In genomic region chr17:46975183-46975582, GRCm38 (mm10) we compare ENCODE assay signal across 9 mouse cellular contexts. TPM values are rescaled to one million over a fixed set of nuclear protein-coding genes. Genes with fewer than 3 reads are reported as not detected.
A peak's percentile ranks its signal among the peaks of the same experiment; 100 is the strongest.
DNase-seq lines count a peak whose midpoint lies in the region; ATAC-seq and TF ChIP-seq lines count a peak whose summit lies in the region.
"Had no signal": no experiment of that assay in that cellular context is flagged by ENCODE, and none has a peak within 500 bp of the region (broad histone marks: within the 10 kb centered on the region; RNA-seq: fewer than 3 reads in every experiment).

No protein-coding gene starts in this region.

- TF ChIP-seq EP300 in lung, postnatal 0 days (IDR thresholded peaks at IDR 0.05), result no peak

- no peaks in the 10 kb centered on the region for H3K4me1 ChIP-seq in lung, postnatal 0 days (ENCODE audit: insufficient read depth, low read depth, low read length)
- H3K4me1 ChIP-seq: hindbrain, embryonic 15.5 days had no signal

- peaks cover 94% of the 10 kb centered on the region; the same call in 1 of the 2 replicates for H3K36me3 ChIP-seq in lung, postnatal 0 days (ENCODE audit: insufficient read depth, low read length)

- H3K27ac ChIP-seq in lung, postnatal 0 days (ENCODE audit: low read length), result no peak overlapping the region
- H3K27ac ChIP-seq: hindbrain, embryonic 15.5 days had no signal

- H3K4me2 ChIP-seq in lung, postnatal 0 days (replicated peaks; ENCODE audit: low read depth, low read length), result no peak overlapping the region
- H3K4me2 ChIP-seq: hindbrain, embryonic 15.5 days had no signal

- no peak overlapping the region for H3K4me3 ChIP-seq in lung, postnatal 0 days (ENCODE audit: low read depth, low read length)
- H3K4me3 ChIP-seq: hindbrain, embryonic 15.5 days had no signal

- DNase-seq in CD4-positive, CD25-positive, alpha-beta regulatory T cell, adult 2 months (ENCODE audit: low read depth, low spot score), result peak; percentile 84
- peak; percentile 23 for DNase-seq in right cerebral cortex, adult 18-20 months
- no peak for DNase-seq in right cerebral cortex, postnatal 25 days
- DNase-seq in lung, postnatal 0 days (ENCODE audit: low spot score), result peak; percentile 61
- peak; percentile 54 for DNase-seq in spleen, adult 12 weeks (ENCODE audit: low spot score)

- H3K9ac ChIP-seq in lung, postnatal 0 days (replicated peaks; ENCODE audit: low read depth), result no peak overlapping the region
- H3K9ac ChIP-seq: hindbrain, embryonic 15.5 days had no signal

- no peaks in the 10 kb centered on the region for H3K27me3 ChIP-seq in lung, postnatal 0 days (replicated peaks; ENCODE audit: insufficient read depth, low read length)
- H3K27me3 ChIP-seq: hindbrain, embryonic 15.5 days had no signal

- TF ChIP-seq CTCF in lung, postnatal 0 days (IDR thresholded peaks at IDR 0.05), result peak; percentile 87

- WGBS in lung, postnatal 0 days, result 64% methylated on average over 3 of the region's 3 CpGs

- H3K9me3 ChIP-seq in lung, postnatal 0 days (ENCODE audit: low read length), result no peaks in the 10 kb centered on the region
- H3K9me3 ChIP-seq: hindbrain, embryonic 15.5 days had no signal

- no peak for ATAC-seq in CD4-positive, CD25-positive, alpha-beta regulatory T cell, adult 4 months
- 0 out of 2 replicates have a peak, but pooled peaks have one; percentile 42 for ATAC-seq in common myeloid progenitor, adult 5-6 weeks (replicated peaks; ENCODE audit: low read depth, poor library complexity, severe bottlenecking)
- peak; percentile 48 for ATAC-seq in inflammation-experienced regulatory T-cells, adult 6 months
- no peak; the same call in 1 of the 2 replicates for ATAC-seq in lung, postnatal 0 days

RNA-seq across cellular contexts. Expression of gene Ubr2, which starts 35.2 kb away (rescaled TPM):
- polyA plus RNA-seq in CD4-positive, CD25-positive, alpha-beta regulatory T cell, adult 4 months (2017; shearing (Covaris generic)), result 10 to 100 TPM; 13.7 to 20.3 TPM
- total RNA-seq in common myeloid progenitor, adult 5-6 weeks (2017), result 35.8 and 39.9 TPM in 2 replicates
- 10 to 100 TPM; 12.1 to 19.4 (median 13.2) TPM for polyA plus RNA-seq in inflammation-experienced regulatory T-cells, adult 6 months (2017; shearing (Covaris generic))
- 10.7 and 11.8 TPM in 2 replicates for polyA plus RNA-seq in lung, postnatal 0 days (2015; fragmentation: Nextera tagmentation; extraction: Ambion mirVana)

Comparison
In these comparisons a context has a peak if more than half of its experiments do, and no peak if none do; other contexts are left out.
1. ATAC-seq: peak in common myeloid progenitor, adult 5-6 weeks (single experiment) and inflammation-experienced regulatory T-cells, adult 6 months (single experiment); none in CD4-positive, CD25-positive, alpha-beta regulatory T cell, adult 4 months (single experiment) and lung, postnatal 0 days (single experiment).